Mouse (Mus musculus) liver, embryonic 14.5 days (tissue): Measurements from ENCODE around the gene Dnajc11. TPM values are rescaled to one million over a fixed set of nuclear protein-coding genes. Genes with fewer than 3 reads are reported as not detected.

Experiments
- ATAC-seq: fragments of 200-750 bp; cut with Nextera tagmentation; 2 replicates; pipeline ENCODE4 v1.8.0; 2017; ENCODE audit warnings: moderate number of reproducible peaks, mild to moderate bottlenecking, moderate library complexity; ENCODE audit not compliant: insufficient read depth
- DNase-seq, 3 experiments: peaks; one replicate each; pipeline ENCODE4 v3.0.0-alpha.2; 2012 to 2013; ENCODE audit warnings: low read depth in 3 of 3, low spot score in 3 of 3
- H3K27ac ChIP-seq: fragments of 300-500 bp; sonication (generic); 2 replicates; pipeline ENCODE4 v1.5.1; 2014; ENCODE audit warnings: moderate library complexity, mild to moderate bottlenecking, control low read depth, inconsistent platforms
- H3K27me3 ChIP-seq: fragments of 300-500 bp; sonication (generic); 2 replicates; pipeline ENCODE4 v1.6.1; 2014; ENCODE audit warnings: mild to moderate bottlenecking, low read length, moderate library complexity; ENCODE audit not compliant: control insufficient read depth, insufficient read depth
- H3K36me3 ChIP-seq: fragments of 300-500 bp; sonication (generic); replicated peaks from 2 replicates; pipeline ENCODE4 v1.6.1; 2014; ENCODE audit warnings: low read depth; ENCODE audit not compliant: control insufficient read depth, insufficient read depth
- H3K4me1 ChIP-seq, 2 experiments: fragments of 200-500 bp in 1 of 2; fragments of 300-500 bp in 1 of 2; sonication (generic) in 1 of 2; replicated peaks; 2 replicates each; pipeline ENCODE4 v1.6.1; 2012 to 2014; ENCODE audit warnings: antibody characterized with exemption in 1 of 2, inconsistent platforms in 1 of 2, low read length in 1 of 2; ENCODE audit not compliant: control insufficient read depth in 2 of 2, insufficient read depth in 2 of 2
- H3K4me2 ChIP-seq: fragments of 300-500 bp; sonication (generic); 2 replicates; pipeline ENCODE4 v1.6.1; 2014; ENCODE audit warnings: low read depth, mild to moderate bottlenecking, control low read depth, moderate library complexity
- H3K4me3 ChIP-seq, 2 experiments: fragments of 200-500 bp in 1 of 2; fragments of 300-500 bp in 1 of 2; sonication (generic) in 1 of 2; 2 replicates each; pipeline ENCODE4 v1.5.1; 2012 to 2014; ENCODE audit warnings: low read depth in 2 of 2, low read length in 2 of 2, mild to moderate bottlenecking in 2 of 2, control low read depth in 1 of 2, inconsistent platforms in 1 of 2, moderate library complexity in 1 of 2; ENCODE audit not compliant: insufficient read depth in 1 of 2
- H3K9ac ChIP-seq: fragments of 300-500 bp; sonication (generic); replicated peaks from 2 replicates; pipeline ENCODE4 v1.6.1; 2014; ENCODE audit warnings: mild to moderate bottlenecking, control low read depth, moderate library complexity
- H3K9me3 ChIP-seq: fragments of 300-500 bp; sonication (generic); 2 replicates; pipeline ENCODE4 v1.6.1; 2016; ENCODE audit warnings: low read length, mixed read lengths; ENCODE audit not compliant: control insufficient read depth
- CTCF ChIP-seq: IDR thresholded peaks from 2 replicates; pipeline ENCODE4 v1.5.1; 2016; ENCODE audit warnings: antibody characterized with exemption, low read depth, control low read depth
- EP300 ChIP-seq: IDR thresholded peaks from 2 replicates; pipeline ENCODE4 v1.6.1; 2016; ENCODE audit warnings: antibody characterized with exemption, low read depth
- WGBS: fragments of 180-500 bp; shearing (Covaris S2); extraction: QIAGEN DNeasy Blood & Tissue Kit; methylation state at CpG from one replicate; pipeline ENCODE4 v1.1.7; 2014; ENCODE audit not compliant: insufficient replicate concordance; 5-methylcytosine and 5-hydroxymethylcytosine counted together
- polyA plus RNA-seq, 2 experiments: library from polyadenylated mRNA; depleted of rRNA in 1 of 2; stranded (reverse) in 1 of 2; unstranded in 1 of 2; fragments of >200 nt; fragmentation: Nextera tagmentation in 1 of 2; extraction: Ambion mirVana in 1 of 2; gene quantifications; 2 replicates each; pipeline versions ENCODE4 v1.2.1 to v1.2.3; 2012 to 2014

Dnajc11 gene
- polyA plus RNA-seq, 2 experiments, result 32.9 TPM

GRCm38 (mm10) chr4:151932576-151933504 lies 651 bp upstream of the Dnajc11 start:
- 63% methylated on average over 13 of the region's 13 CpGs for WGBS

GRCm38 (mm10) chr4:151934215-151934572 lies 703 bp downstream of the Dnajc11 start:
- ATAC-seq (peak; percentile 2), DNase-seq (no peak)
- peak overlapping the region; percentile 93 for H3K4me2 ChIP-seq
- peaks cover 17 to 22% of the 10 kb centered on the region in 2 experiments for H3K4me1 ChIP-seq
- no peak for TF ChIP-seq CTCF
- 1% methylated on average over 23 of the region's 23 CpGs for WGBS
- no peaks in the 10 kb centered on the region for H3K9me3 ChIP-seq
- peaks cover 4% of the 10 kb centered on the region for H3K36me3 ChIP-seq
- H3K4me3 ChIP-seq, result peak overlapping the region; percentile 93 to 99
- H3K27me3 ChIP-seq, result no peaks in the 10 kb centered on the region
- H3K9ac ChIP-seq, result peak overlapping the region; percentile 99
- peak overlapping the region; percentile 61 for H3K27ac ChIP-seq

More at GRCm38 (mm10) chr4:151932576-151933504, 651 bp upstream of the Dnajc11 start:
- peaks cover 4% of the 10 kb centered on the region for H3K36me3 ChIP-seq
- H3K27ac ChIP-seq, result no peak overlapping the region
- H3K4me1 ChIP-seq, result peaks cover 16 to 22% of the 10 kb centered on the region in 2 experiments
- H3K27me3 ChIP-seq, result no peaks in the 10 kb centered on the region
- no peak for DNase-seq
- peak overlapping the region; percentile 34; the same call in 1 of the 2 replicates for H3K4me2 ChIP-seq
- TF ChIP-seq EP300 (no peak), CTCF (no peak)
- peak overlapping the region; percentile 39 to 99; a peak in 3 of 4 replicates for H3K4me3 ChIP-seq
- no peak overlapping the region for H3K9ac ChIP-seq
- no peaks in the 10 kb centered on the region for H3K9me3 ChIP-seq
- peak; percentile 43; the same call in 1 of the 2 replicates for ATAC-seq

GRCm38 (mm10) chr4:151937441-151937840 lies 4.0 kb downstream of the Dnajc11 start:
- H3K4me2 ChIP-seq, result no peak overlapping the region
- ATAC-seq, result no peak
- no peak overlapping the region for H3K9ac ChIP-seq
- peaks cover 17 to 26% of the 10 kb centered on the region in 2 experiments for H3K4me1 ChIP-seq
- TF ChIP-seq CTCF (no peak), EP300 (no peak)
- no peaks in the 10 kb centered on the region for H3K27me3 ChIP-seq
- no peaks in the 10 kb centered on the region for H3K9me3 ChIP-seq
- H3K27ac ChIP-seq, result no peak overlapping the region
- H3K36me3 ChIP-seq, result peaks cover 7% of the 10 kb centered on the region
- WGBS, result 87% methylated on average over 13 of the region's 13 CpGs
- no peak for DNase-seq
- H3K4me3 ChIP-seq, result no peak overlapping the region

- WGBS, result 83% methylated on average over 3 of the region's 3 CpGs
- no peaks in the 10 kb centered on the region for H3K9me3 ChIP-seq
- no peak overlapping the region for H3K4me3 ChIP-seq
- TF ChIP-seq EP300 (no peak), CTCF (no peak)
- ATAC-seq, result no peak
- no peaks in the 10 kb centered on the region for H3K27me3 ChIP-seq
- no peak for DNase-seq
- no peak overlapping the region for H3K9ac ChIP-seq
- H3K36me3 ChIP-seq, result peaks cover 7% of the 10 kb centered on the region
- H3K27ac ChIP-seq, result no peak overlapping the region
- peaks cover 17 to 22% of the 10 kb centered on the region in 2 experiments for H3K4me1 ChIP-seq
- H3K4me2 ChIP-seq, result no peak overlapping the region
Measured at GRCm38 (mm10) chr4:151938089-151938488, 4.6 kb downstream of the Dnajc11 start.

- WGBS, result 78% methylated on average over 11 of the region's 11 CpGs
- H3K27ac ChIP-seq, result no peak overlapping the region
- ATAC-seq (no peak), DNase-seq (no peak)
- no peak overlapping the region for H3K4me2 ChIP-seq
- H3K4me1 ChIP-seq, result peaks cover 0 to 18% of the 10 kb centered on the region in 2 experiments; a peak in 3 of 4 replicates
- H3K36me3 ChIP-seq, result peaks cover 5% of the 10 kb centered on the region; the same call in 1 of the 2 replicates
- no peak overlapping the region for H3K4me3 ChIP-seq
- H3K9me3 ChIP-seq, result no peaks in the 10 kb centered on the region
- H3K27me3 ChIP-seq, result no peaks in the 10 kb centered on the region
- TF ChIP-seq EP300 (no peak), CTCF (no peak)
- H3K9ac ChIP-seq, result no peak overlapping the region
Measured at GRCm38 (mm10) chr4:151946211-151946610, 12.7 kb downstream of the Dnajc11 start.
